Mouse (Mus musculus) neural tube, embryonic 13.5 days (tissue): ENCODE data around the gene Hagh. TPM values are rescaled to one million over a fixed set of nuclear protein-coding genes. Genes with fewer than 3 reads are reported as not detected.

Experiments used
- ATAC-seq: fragments of 200-750 bp; cut with Nextera tagmentation; 2 replicates; pipeline ENCODE4 v1.8.0; 2017; ENCODE audit warnings: low read depth, mild to moderate bottlenecking, moderate TSS enrichment, moderate library complexity
- H3K27ac ChIP-seq: fragments of 300-500 bp; sonication (generic); replicated peaks from 2 replicates; pipeline ENCODE4 v1.5.1; 2015; ENCODE audit warnings: moderate library complexity, mild to moderate bottlenecking, inconsistent platforms
- H3K27me3 ChIP-seq: fragments of 300-500 bp; sonication (generic); 2 replicates; pipeline ENCODE4 v1.6.1; 2015; ENCODE audit warnings: mild to moderate bottlenecking, inconsistent platforms
- H3K36me3 ChIP-seq: fragments of 300-500 bp; sonication (generic); 2 replicates; pipeline ENCODE4 v1.6.1; 2015; ENCODE audit warnings: mild to moderate bottlenecking, inconsistent platforms
- H3K4me1 ChIP-seq: fragments of 300-500 bp; sonication (generic); replicated peaks from 2 replicates; pipeline ENCODE4 v1.6.1; 2015; ENCODE audit warnings: inconsistent platforms
- H3K4me2 ChIP-seq: fragments of 300-500 bp; sonication (generic); 2 replicates; pipeline ENCODE4 v1.6.1; 2015; ENCODE audit warnings: inconsistent platforms, mild to moderate bottlenecking, moderate library complexity
- H3K4me3 ChIP-seq: fragments of 300-500 bp; sonication (generic); 2 replicates; pipeline ENCODE4 v1.5.1; 2015; ENCODE audit warnings: mild to moderate bottlenecking, inconsistent platforms
- H3K9ac ChIP-seq: fragments of 300-500 bp; sonication (generic); 2 replicates; pipeline ENCODE4 v1.6.1; 2015; ENCODE audit warnings: moderate library complexity, mild to moderate bottlenecking, inconsistent platforms
- H3K9me3 ChIP-seq: fragments of 300-500 bp; sonication (generic); 2 replicates; pipeline ENCODE4 v1.6.1; 2016; ENCODE audit warnings: inconsistent platforms
- WGBS: fragments of 180-500 bp; shearing (Covaris S2); methylation state at CpG from one replicate; pipeline ENCODE4 v1.1.7; 2015; 5-methylcytosine and 5-hydroxymethylcytosine counted together
- polyA plus RNA-seq: library from polyadenylated mRNA; unstranded; fragments of >200 nt; fragmentation: Nextera tagmentation; extraction: Ambion mirVana; gene quantifications from 2 replicates; pipeline ENCODE4 v1.2.1, GENCODE M21; 2015

The Hagh gene
- polyA plus RNA-seq: 55.7 and 59.0 TPM in 2 replicates

DNA sequence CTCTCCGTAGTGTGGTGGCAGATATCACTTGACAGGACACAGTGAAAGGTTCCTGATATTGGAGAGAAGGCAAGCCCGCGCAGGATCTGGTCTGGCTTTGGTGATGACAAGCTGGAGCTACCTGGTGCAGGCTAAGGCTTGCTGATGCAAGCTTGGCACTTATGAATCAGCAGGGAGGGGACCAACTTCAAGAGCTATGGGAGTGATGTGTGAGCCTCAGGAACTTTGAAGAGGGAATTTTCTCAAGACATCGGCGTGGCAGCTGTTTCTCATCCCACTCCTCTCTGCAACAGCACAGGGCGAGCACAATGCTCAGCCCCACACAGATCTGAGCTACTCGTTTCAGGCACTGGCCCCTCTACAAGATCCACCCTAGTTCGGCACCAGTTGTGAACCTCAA, at the start of gene Hagh:
Hagh (plus strand) TSS at position 302 of the 400 bp plus-strand sequence.
- no peaks in the 10 kb centered on the region for H3K9me3 ChIP-seq
- no peak for ATAC-seq
- H3K27ac ChIP-seq: no peak within 1 kb of the TSS
- H3K27me3 ChIP-seq: peaks cover 42% of the 10 kb centered on the region
- H3K4me2 ChIP-seq: no peak within 1 kb of the TSS
- 78% methylated on average over 8 of the region's 8 CpGs for WGBS
- H3K9ac ChIP-seq: no peak within 1 kb of the TSS
- H3K4me1 ChIP-seq: no peaks in the 10 kb centered on the region
- H3K36me3 ChIP-seq: no peaks in the 10 kb centered on the region
- no peak within 1 kb of the TSS for H3K4me3 ChIP-seq

DNA sequence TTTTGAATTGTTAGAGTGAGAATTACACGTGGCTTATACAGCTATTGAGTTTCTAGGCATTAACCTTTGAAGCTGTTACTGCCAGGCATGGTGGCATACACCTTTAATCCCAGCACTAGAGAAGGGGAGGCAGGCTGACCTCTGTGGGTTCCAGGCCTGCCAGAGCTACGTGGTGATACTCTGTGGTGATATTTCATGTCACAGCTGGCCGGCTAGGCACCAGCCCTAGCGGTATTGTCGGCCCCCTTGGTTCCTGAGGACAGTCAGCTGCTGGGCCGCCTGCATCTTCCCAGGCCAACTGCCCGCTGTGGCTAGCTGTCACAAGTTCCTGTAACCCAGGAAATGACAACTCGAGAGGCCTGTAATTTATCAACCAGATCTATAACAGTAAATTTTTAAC, 47.8 kb upstream of the Hagh start:
- no peak overlapping the region for H3K27ac ChIP-seq
- H3K4me1 ChIP-seq: no peaks in the 10 kb centered on the region
- H3K9ac ChIP-seq: no peak overlapping the region
- no peak overlapping the region for H3K4me2 ChIP-seq
- no peak for ATAC-seq
- H3K36me3 ChIP-seq: no peaks in the 10 kb centered on the region
- no peaks in the 10 kb centered on the region for H3K9me3 ChIP-seq
- WGBS: 70% methylated on average over 8 of the region's 8 CpGs
- H3K4me3 ChIP-seq: no peak overlapping the region
- H3K27me3 ChIP-seq: peaks cover 13% of the 10 kb centered on the region

DNA sequence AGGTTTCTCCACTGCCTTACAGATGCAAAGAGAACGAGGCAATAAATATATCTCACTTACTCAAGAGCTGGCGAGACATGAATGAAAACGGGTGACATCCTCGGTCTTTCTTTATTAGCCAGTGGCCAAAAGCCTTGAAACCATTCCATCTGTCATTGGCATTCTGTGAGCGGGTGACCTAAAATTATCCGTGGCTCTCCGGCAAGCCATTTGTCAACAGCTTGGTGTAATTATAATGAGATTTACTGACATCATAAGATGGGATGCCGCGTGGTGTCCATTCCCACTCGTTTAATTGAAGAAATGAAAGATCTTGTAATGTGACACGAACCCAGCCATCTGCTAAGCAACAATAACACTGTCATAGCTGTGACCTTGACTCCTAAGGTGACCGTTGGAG, 45.2 kb upstream of the Hagh start:
- H3K4me1 ChIP-seq: no peaks in the 10 kb centered on the region
- WGBS: 54% methylated on average over 12 of the region's 12 CpGs

DNA sequence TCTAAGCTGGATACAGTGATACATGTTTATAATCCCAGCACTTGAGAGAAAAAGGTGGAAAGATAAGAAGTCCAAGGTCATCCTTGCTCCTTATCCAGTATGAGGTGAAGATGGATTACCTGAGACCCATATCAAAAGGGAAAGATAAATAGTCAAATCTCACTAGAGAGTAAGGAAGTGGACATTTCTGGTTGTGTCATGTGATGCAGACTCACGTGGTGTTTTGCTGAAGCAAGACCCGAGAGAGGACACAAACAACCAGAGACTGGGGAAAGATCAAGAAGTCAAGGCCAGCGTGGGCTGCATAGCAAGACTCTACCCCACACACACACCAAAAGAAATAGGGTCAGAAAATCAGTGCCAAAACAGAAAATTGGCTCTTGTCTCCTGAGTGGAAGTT, 43.0 kb upstream of the Hagh start:
- Histone ChIP-seq H3K4me3 (no peak overlapping the region), H3K4me2 (no peak overlapping the region), H3K27ac (no peak overlapping the region), H3K4me1 (no peaks in the 10 kb centered on the region), H3K36me3 (no peaks in the 10 kb centered on the region), H3K27me3 (peaks cover 12% of the 10 kb centered on the region; the same call in 1 of the 2 replicates), H3K9ac (no peak overlapping the region), H3K9me3 (no peaks in the 10 kb centered on the region)
- 82% methylated on average over 3 of the region's 3 CpGs for WGBS
- no peak for ATAC-seq

More for the DNA sequence above, 45.2 kb upstream of the Hagh start:
- no peak for ATAC-seq
- H3K4me3 ChIP-seq: no peak overlapping the region
- H3K27me3 ChIP-seq: peaks cover 21% of the 10 kb centered on the region
- no peaks in the 10 kb centered on the region for H3K9me3 ChIP-seq
- no peak overlapping the region for H3K27ac ChIP-seq
- no peaks in the 10 kb centered on the region for H3K36me3 ChIP-seq
- no peak overlapping the region for H3K4me2 ChIP-seq
- H3K9ac ChIP-seq: no peak overlapping the region

DNA sequence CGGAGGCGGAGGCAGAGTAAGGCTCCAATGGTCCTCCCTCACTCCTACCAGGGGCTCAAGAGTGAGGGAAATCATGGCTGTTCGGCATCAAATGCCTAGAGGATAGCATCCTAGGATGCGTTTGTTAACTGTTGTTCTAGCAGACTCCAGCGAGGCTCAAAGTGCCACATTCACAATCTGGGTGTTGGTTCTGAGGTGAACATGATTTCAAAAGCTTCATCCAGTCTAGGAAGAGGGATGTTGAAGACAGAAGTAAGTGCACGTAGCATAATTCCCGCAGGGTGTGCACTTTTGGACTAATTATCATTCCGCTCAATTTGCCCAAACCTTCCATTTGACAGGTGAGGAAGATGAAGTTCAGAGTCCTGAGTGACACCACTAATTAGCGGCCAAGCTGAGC, 41.7 kb upstream of the Hagh start:
- Histone ChIP-seq H3K4me2 (no peak overlapping the region), H3K27ac (no peak overlapping the region), H3K9ac (no peak overlapping the region), H3K4me3 (no peak overlapping the region), H3K9me3 (no peaks in the 10 kb centered on the region), H3K36me3 (no peaks in the 10 kb centered on the region), H3K27me3 (peaks cover 18% of the 10 kb centered on the region), H3K4me1 (no peaks in the 10 kb centered on the region)
- WGBS: 62% methylated on average over 9 of the region's 9 CpGs
- ATAC-seq: no peak

DNA sequence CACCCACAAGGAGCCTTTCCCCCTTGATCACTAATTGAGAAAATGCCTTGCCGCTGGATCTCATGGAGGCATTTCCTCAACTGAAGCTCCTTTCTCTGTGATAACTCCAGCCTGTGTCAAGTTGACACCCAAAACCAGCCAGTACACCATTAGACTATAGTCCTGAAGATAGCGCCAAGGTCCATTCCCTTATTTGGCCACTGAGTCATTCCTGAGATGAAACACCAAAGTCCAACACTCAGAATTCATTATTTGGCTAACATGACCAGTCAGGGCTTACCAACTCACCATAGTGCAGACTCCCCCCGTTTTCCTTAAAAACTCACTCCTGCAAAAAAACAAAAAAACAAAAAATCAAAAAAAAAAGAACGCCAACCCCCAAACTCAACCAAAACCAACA, 40.5 kb upstream of the Hagh start:
- Histone ChIP-seq H3K27me3 (peaks cover 31% of the 10 kb centered on the region), H3K4me3 (no peak overlapping the region), H3K27ac (no peak overlapping the region), H3K36me3 (no peaks in the 10 kb centered on the region), H3K9me3 (no peaks in the 10 kb centered on the region), H3K4me2 (no peak overlapping the region), H3K9ac (no peak overlapping the region), H3K4me1 (peaks cover 9% of the 10 kb centered on the region)
- 88% methylated on average over 4 of the region's 4 CpGs for WGBS
- no peak for ATAC-seq

DNA sequence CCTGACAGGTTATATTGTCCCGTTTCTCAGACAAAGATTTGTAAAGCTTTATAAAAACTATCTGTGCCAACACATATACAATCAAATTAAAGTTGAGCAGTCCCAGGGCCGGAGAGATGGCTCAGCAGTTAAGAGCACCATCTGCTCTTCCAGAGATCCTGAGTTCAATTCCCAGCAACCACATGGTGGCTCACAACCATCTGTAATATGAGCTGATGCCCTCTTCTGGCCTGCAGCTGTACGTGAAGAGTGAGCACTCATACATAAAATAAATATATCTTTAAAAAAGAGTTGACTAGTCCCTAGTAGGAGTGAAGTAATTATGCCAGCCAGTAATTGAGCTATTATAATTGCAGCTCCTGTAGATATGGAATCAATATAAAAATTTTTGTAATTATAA, 39.4 kb upstream of the Hagh start:
- WGBS: 47% methylated on average over 3 of the region's 3 CpGs

DNA sequence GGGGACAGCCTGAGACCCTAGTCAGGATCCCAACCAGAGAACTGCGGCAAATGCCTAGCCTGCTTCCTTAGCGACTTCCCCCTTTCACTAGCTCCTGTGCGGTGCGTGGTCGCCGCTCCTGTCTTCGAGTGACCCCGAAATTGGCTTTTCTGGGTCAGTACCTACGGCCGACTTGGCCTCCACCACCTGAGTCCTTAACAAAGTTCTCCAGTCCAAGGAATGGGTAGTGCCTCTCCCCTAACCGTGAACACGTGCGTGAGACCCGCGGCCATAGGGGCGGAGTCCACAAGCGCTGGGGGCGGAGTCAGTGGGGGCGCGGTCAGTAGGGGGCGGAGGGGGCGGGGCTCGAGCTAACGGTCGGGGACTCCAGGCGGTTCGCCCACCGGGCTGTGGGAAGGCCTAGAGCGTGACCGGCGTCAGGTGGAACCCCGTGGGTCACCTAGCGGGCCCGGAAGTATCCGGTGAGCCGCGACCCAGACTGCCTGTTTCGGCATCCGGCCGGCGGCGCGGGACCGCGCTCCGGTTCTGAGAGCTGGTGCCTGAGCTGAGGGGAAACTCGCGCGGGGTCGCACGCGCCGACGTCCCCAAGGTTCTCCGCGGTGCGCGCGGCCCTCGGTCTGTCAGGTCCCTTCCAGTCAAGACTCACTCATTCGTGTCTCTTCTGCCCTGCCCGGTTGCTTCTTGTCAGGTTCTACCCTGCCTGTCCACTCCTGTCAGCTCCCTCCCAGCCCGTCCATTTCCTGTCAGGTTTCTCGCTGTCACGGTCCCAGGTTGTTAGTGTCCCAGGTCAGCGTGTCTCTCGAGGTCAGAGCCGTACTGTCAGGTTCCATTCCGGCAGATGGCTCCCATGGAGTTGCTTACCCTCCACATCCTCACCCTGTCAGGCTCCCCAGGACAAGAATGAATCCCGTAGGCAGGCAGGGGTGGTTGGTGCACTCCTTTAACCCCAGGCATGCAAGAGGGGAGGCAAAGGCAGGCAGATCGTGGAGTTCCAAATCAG, 35.7 kb upstream of the Hagh start, which contains the start of gene Meiob:
Meiob (plus strand) TSS at position 338 of the 1,000 bp plus-strand sequence.
- peak within 1 kb of the TSS; percentile 65 for H3K9ac ChIP-seq
- ATAC-seq: peak; percentile 84
- under 1% methylated on average over 71 of the region's 71 CpGs for WGBS
- no peaks in the 10 kb centered on the region for H3K9me3 ChIP-seq
- no peak within 1 kb of the TSS for H3K27ac ChIP-seq
- H3K4me3 ChIP-seq: peak within 1 kb of the TSS; percentile 60
- H3K27me3 ChIP-seq: peaks cover 60% of the 10 kb centered on the region
- H3K4me1 ChIP-seq: peaks cover 11% of the 10 kb centered on the region
- no peaks in the 10 kb centered on the region for H3K36me3 ChIP-seq
- H3K4me2 ChIP-seq: peak within 1 kb of the TSS; percentile 84

More for the DNA sequence above, 39.4 kb upstream of the Hagh start:
- Histone ChIP-seq H3K4me2 (no peak overlapping the region), H3K4me1 (peaks cover 11% of the 10 kb centered on the region), H3K9ac (no peak overlapping the region), H3K9me3 (no peaks in the 10 kb centered on the region), H3K27ac (no peak overlapping the region), H3K36me3 (no peaks in the 10 kb centered on the region), H3K27me3 (peaks cover 41% of the 10 kb centered on the region), H3K4me3 (no peak overlapping the region)
- no peak for ATAC-seq

DNA sequence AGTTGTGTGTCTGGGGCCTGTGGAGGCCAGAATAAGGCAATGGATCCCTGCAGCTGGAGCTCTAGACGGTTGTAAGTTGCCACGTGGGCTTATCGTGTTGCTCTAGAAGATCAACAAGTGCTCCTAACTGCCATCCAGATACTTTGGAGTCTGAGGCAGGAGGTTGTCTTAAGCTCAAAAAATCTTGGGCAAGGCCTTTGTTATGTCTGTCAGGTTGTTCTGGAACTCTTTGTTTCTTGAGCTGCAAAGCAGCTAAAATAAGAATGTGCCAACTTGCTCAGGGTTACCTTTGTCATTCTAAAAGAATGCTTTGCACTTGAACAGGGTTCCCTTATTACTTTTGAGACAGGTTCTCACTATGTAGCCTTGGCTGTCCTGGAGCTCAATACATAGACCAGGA, 28.7 kb upstream of the Hagh start:
- Histone ChIP-seq H3K4me2 (no peak overlapping the region), H3K36me3 (no peaks in the 10 kb centered on the region), H3K4me3 (no peak overlapping the region), H3K4me1 (no peaks in the 10 kb centered on the region), H3K27ac (no peak overlapping the region), H3K27me3 (peaks cover 26% of the 10 kb centered on the region), H3K9ac (no peak overlapping the region), H3K9me3 (no peaks in the 10 kb centered on the region)
- ATAC-seq: no peak
- 87% methylated on average over 3 of the region's 3 CpGs for WGBS

DNA sequence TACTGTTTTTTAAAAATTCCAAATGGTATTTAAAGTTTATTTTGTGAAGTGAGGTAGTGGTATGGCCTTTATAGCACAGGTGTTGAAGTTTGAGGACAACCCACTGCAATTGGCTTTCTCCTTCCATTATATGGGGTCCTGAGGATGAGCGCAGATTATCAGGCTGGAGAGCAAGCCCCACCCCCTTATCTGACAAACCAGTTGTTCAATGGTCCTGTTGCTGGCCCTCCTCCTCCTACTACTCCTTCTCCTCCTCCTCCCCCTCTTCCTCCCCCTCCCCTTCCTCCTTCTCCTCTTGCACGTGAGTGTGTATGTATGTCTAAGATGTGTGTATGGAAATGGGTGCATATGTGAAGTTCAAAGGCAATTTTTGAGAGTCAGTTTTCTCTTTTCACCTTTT, 27.7 kb upstream of the Hagh start:
- H3K9me3 ChIP-seq: no peaks in the 10 kb centered on the region
- H3K27ac ChIP-seq: no peak overlapping the region
- H3K4me3 ChIP-seq: no peak overlapping the region
- WGBS: 32% methylated on average over 2 of the region's 2 CpGs
- H3K4me1 ChIP-seq: no peaks in the 10 kb centered on the region
- no peak for ATAC-seq
- H3K4me2 ChIP-seq: no peak overlapping the region
- no peak overlapping the region for H3K9ac ChIP-seq
- H3K36me3 ChIP-seq: no peaks in the 10 kb centered on the region
- H3K27me3 ChIP-seq: peaks cover 17% of the 10 kb centered on the region

DNA sequence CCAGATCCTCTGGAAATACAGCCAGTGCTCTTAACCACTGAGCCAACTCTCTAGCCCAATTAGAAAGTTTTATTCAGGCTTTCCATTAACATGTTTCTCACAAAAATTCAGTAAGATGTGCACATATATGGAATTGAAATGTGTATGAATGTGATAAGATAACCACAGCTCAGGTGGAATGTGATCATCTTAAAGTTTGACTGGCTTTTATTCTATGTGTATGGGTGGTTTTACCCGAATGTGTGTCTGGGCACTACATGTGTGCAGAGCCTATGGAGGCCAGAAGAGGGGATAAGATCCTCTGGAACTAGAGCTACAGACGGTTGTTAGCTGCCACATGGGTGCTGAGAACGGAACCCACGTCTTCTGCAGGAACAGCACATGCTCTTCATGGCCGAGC, 24.7 kb upstream of the Hagh start:
- ATAC-seq: no peak
- 81% methylated on average over 5 of the region's 5 CpGs for WGBS

DNA sequence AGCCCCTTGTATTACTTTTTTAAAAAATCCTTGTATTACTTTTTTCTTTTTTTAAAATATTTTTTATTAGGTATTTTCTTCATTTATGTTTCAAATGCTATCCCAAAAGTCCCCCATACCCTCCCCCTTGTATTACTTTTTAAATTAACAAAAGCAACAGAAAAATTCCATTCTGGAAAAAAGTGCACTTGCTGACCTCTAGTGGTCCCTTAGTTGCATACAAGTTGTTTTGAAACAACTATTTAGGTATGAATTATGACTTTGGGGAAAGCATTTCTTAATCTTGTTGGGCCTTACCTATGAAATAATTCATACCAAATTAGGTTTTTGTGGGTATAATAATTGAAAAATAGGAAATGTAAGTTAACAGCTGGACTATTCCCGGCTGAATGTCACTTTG, 22.4 kb upstream of the Hagh start:
- Histone ChIP-seq H3K27me3 (peaks cover 16% of the 10 kb centered on the region; the same call in 1 of the 2 replicates), H3K27ac (no peak overlapping the region), H3K4me3 (no peak overlapping the region), H3K4me2 (no peak overlapping the region), H3K9me3 (no peaks in the 10 kb centered on the region), H3K9ac (no peak overlapping the region), H3K4me1 (no peaks in the 10 kb centered on the region), H3K36me3 (no peaks in the 10 kb centered on the region)
- WGBS: 47% methylated on average over 1 of the region's 1 CpGs
- ATAC-seq: no peak

More for the DNA sequence above, 24.7 kb upstream of the Hagh start:
- H3K9me3 ChIP-seq: no peaks in the 10 kb centered on the region
- H3K27me3 ChIP-seq: 0 out of 2 replicates have a peak, but pooled peaks cover 3% of the 10 kb centered on the region
- H3K4me3 ChIP-seq: no peak overlapping the region
- no peaks in the 10 kb centered on the region for H3K4me1 ChIP-seq
- H3K27ac ChIP-seq: no peak overlapping the region
- H3K9ac ChIP-seq: no peak overlapping the region
- no peaks in the 10 kb centered on the region for H3K36me3 ChIP-seq
- H3K4me2 ChIP-seq: no peak overlapping the region
